Mouse (Mus musculus): ENCODE data around the gene A730015C16Rik. TPM values are rescaled to one million over a fixed set of nuclear protein-coding genes. Genes with fewer than 3 reads are reported as not detected.

A730015C16Rik gene
- polyA plus RNA-seq, 1 experiment from 2014 or later: 0.71 TPM

- ATAC-seq (ENCODE audit: insufficient number of reproducible peaks, low FRiP score, low TSS enrichment, low read depth): no peak
Observed at GRCm38 (mm10) chr4:108866806-108867205, 18.4 kb upstream of the A730015C16Rik start.

GRCm38 (mm10) chr4:108847715-108848504 is 509 bp downstream of the A730015C16Rik start, which contains the start of gene Kti12:
Gene Kti12, plus strand, starts transcription at chr4:108847785.
- peak; percentile 85 for DNase-seq (ENCODE audit: low spot score)
- Histone ChIP-seq H3K9ac (ENCODE audit: low read length) (peak within 1 kb of the TSS; percentile 84), H3K27ac (replicated peaks; ENCODE audit: low read depth, low read length) (peak within 1 kb of the TSS; percentile 88), H3K27me3 (ENCODE audit: control insufficient read depth, insufficient read depth, low read length) (no peaks in the 10 kb centered on the region), H3K4me2 (ENCODE audit: low read depth, severe bottlenecking) (peak within 1 kb of the TSS; percentile 97), H3K36me3 (ENCODE audit: control insufficient read depth, insufficient read depth, low read length) (no peaks in the 10 kb centered on the region; the same call in 1 of the 2 replicates), H3K9me3 (ENCODE audit: control insufficient read depth, low read length) (no peaks in the 10 kb centered on the region), H3K4me3 (ENCODE audit: low read depth, low read length) (peak within 1 kb of the TSS; percentile 93), H3K4me1 (ENCODE audit: control insufficient read depth, insufficient read depth, low read length) (peaks cover 8% of the 10 kb centered on the region; the same call in 1 of the 2 replicates)
- peak; percentile 83 for ATAC-seq (ENCODE audit: insufficient number of reproducible peaks, low FRiP score, low TSS enrichment, low read depth)
- under 1% methylated on average over 77 of the region's 77 CpGs for whole genome bisulfite sequencing

More at GRCm38 (mm10) chr4:108866806-108867205, 18.4 kb upstream of the A730015C16Rik start:
- H3K4me1 ChIP-seq (ENCODE audit: control insufficient read depth, insufficient read depth, low read length): no peaks in the 10 kb centered on the region
- H3K27me3 ChIP-seq (ENCODE audit: control insufficient read depth, insufficient read depth, low read length): no peaks in the 10 kb centered on the region
- H3K27ac ChIP-seq (replicated peaks; ENCODE audit: low read depth, low read length): no peak overlapping the region
- no peaks in the 10 kb centered on the region for H3K36me3 ChIP-seq (ENCODE audit: control insufficient read depth, insufficient read depth, low read length)
- H3K4me3 ChIP-seq (ENCODE audit: low read depth, low read length): no peak overlapping the region
- no peak for DNase-seq (ENCODE audit: low spot score)
- H3K9ac ChIP-seq (ENCODE audit: low read length): no peak overlapping the region
- 87% methylated on average over 7 of the region's 7 CpGs for WGBS
- no peak overlapping the region for H3K4me2 ChIP-seq (ENCODE audit: low read depth, severe bottlenecking)
- no peaks in the 10 kb centered on the region for H3K9me3 ChIP-seq (ENCODE audit: control insufficient read depth, low read length)

- DNase-seq (ENCODE audit: low spot score) (no peak), ATAC-seq (ENCODE audit: insufficient number of reproducible peaks, low FRiP score, low TSS enrichment, low read depth) (no peak)
Observed at GRCm38 (mm10) chr4:108845824-108846569, 2.4 kb downstream of the A730015C16Rik start.

GRCm38 (mm10) chr4:108843336-108843735 is 5.1 kb downstream of the A730015C16Rik start:
- Histone ChIP-seq H3K36me3 (ENCODE audit: control insufficient read depth, insufficient read depth, low read length) (no peaks in the 10 kb centered on the region; the same call in 1 of the 2 replicates), H3K9ac (ENCODE audit: low read length) (no peak overlapping the region; the same call in 1 of the 2 replicates), H3K27me3 (ENCODE audit: control insufficient read depth, insufficient read depth, low read length) (no peaks in the 10 kb centered on the region), H3K4me2 (ENCODE audit: low read depth, severe bottlenecking) (no peak overlapping the region), H3K4me3 (ENCODE audit: low read depth, low read length) (no peak overlapping the region), H3K9me3 (ENCODE audit: control insufficient read depth, low read length) (no peaks in the 10 kb centered on the region), H3K4me1 (ENCODE audit: control insufficient read depth, insufficient read depth, low read length) (no peaks in the 10 kb centered on the region), H3K27ac (replicated peaks; ENCODE audit: low read depth, low read length) (no peak overlapping the region)
- ATAC-seq (ENCODE audit: insufficient number of reproducible peaks, low FRiP score, low TSS enrichment, low read depth) (no peak), DNase-seq (ENCODE audit: low spot score) (no peak)

More at GRCm38 (mm10) chr4:108845824-108846569, 2.4 kb downstream of the A730015C16Rik start:
- Histone ChIP-seq H3K36me3 (ENCODE audit: control insufficient read depth, insufficient read depth, low read length) (no peaks in the 10 kb centered on the region; the same call in 1 of the 2 replicates), H3K27ac (replicated peaks; ENCODE audit: low read depth, low read length) (no peak overlapping the region), H3K9ac (ENCODE audit: low read length) (no peak overlapping the region), H3K4me2 (ENCODE audit: low read depth, severe bottlenecking) (no peak overlapping the region), H3K27me3 (ENCODE audit: control insufficient read depth, insufficient read depth, low read length) (no peaks in the 10 kb centered on the region), H3K4me3 (ENCODE audit: low read depth, low read length) (no peak overlapping the region), H3K4me1 (ENCODE audit: control insufficient read depth, insufficient read depth, low read length) (peaks cover 8% of the 10 kb centered on the region; the same call in 1 of the 2 replicates), H3K9me3 (ENCODE audit: control insufficient read depth, low read length) (no peaks in the 10 kb centered on the region)
- WGBS: 91% methylated on average over 5 of the region's 5 CpGs

- Histone ChIP-seq H3K4me3 (ENCODE audit: low read depth, low read length) (no peak overlapping the region), H3K4me2 (ENCODE audit: low read depth, severe bottlenecking) (no peak overlapping the region), H3K9ac (ENCODE audit: low read length) (no peak overlapping the region), H3K27me3 (ENCODE audit: control insufficient read depth, insufficient read depth, low read length) (no peaks in the 10 kb centered on the region), H3K36me3 (ENCODE audit: control insufficient read depth, insufficient read depth, low read length) (no peaks in the 10 kb centered on the region; the same call in 1 of the 2 replicates), H3K4me1 (ENCODE audit: control insufficient read depth, insufficient read depth, low read length) (no peaks in the 10 kb centered on the region), H3K27ac (replicated peaks; ENCODE audit: low read depth, low read length) (no peak overlapping the region), H3K9me3 (ENCODE audit: control insufficient read depth, low read length) (no peaks in the 10 kb centered on the region)
- 89% methylated on average over 7 of the region's 7 CpGs for WGBS
- DNase-seq (ENCODE audit: low spot score) (no peak), ATAC-seq (ENCODE audit: insufficient number of reproducible peaks, low FRiP score, low TSS enrichment, low read depth) (no peak)
Observed at GRCm38 (mm10) chr4:108841920-108842578, 6.4 kb downstream of the A730015C16Rik start.

- no peaks in the 10 kb centered on the region for H3K27me3 ChIP-seq (ENCODE audit: control insufficient read depth, insufficient read depth, low read length)
- WGBS: 89% methylated on average over 4 of the region's 4 CpGs
- H3K4me2 ChIP-seq (ENCODE audit: low read depth, severe bottlenecking): no peak overlapping the region
- H3K4me1 ChIP-seq (ENCODE audit: control insufficient read depth, insufficient read depth, low read length): peaks cover 4% of the 10 kb centered on the region; the same call in 1 of the 2 replicates
- no peak for DNase-seq (ENCODE audit: low spot score)
- no peak for ATAC-seq (ENCODE audit: insufficient number of reproducible peaks, low FRiP score, low TSS enrichment, low read depth)
- no peaks in the 10 kb centered on the region; the same call in 1 of the 2 replicates for H3K36me3 ChIP-seq (ENCODE audit: control insufficient read depth, insufficient read depth, low read length)
- H3K9me3 ChIP-seq (ENCODE audit: control insufficient read depth, low read length): no peaks in the 10 kb centered on the region
- H3K27ac ChIP-seq (replicated peaks; ENCODE audit: low read depth, low read length): no peak overlapping the region
- H3K9ac ChIP-seq (ENCODE audit: low read length): no peak overlapping the region
- no peak overlapping the region for H3K4me3 ChIP-seq (ENCODE audit: low read depth, low read length)
Observed at GRCm38 (mm10) chr4:108838031-108838430, 10.4 kb downstream of the A730015C16Rik start.

- Histone ChIP-seq H3K27me3 (ENCODE audit: control insufficient read depth, insufficient read depth, low read length) (no peaks in the 10 kb centered on the region), H3K9me3 (ENCODE audit: control insufficient read depth, low read length) (no peaks in the 10 kb centered on the region), H3K36me3 (ENCODE audit: control insufficient read depth, insufficient read depth, low read length) (no peaks in the 10 kb centered on the region; the same call in 1 of the 2 replicates), H3K4me3 (ENCODE audit: low read depth, low read length) (peak overlapping the region; percentile 95), H3K9ac (ENCODE audit: low read length) (peak overlapping the region; percentile 94), H3K27ac (replicated peaks; ENCODE audit: low read depth, low read length) (no peak overlapping the region), H3K4me2 (ENCODE audit: low read depth, severe bottlenecking) (peak overlapping the region; percentile 85), H3K4me1 (ENCODE audit: control insufficient read depth, insufficient read depth, low read length) (peaks cover 8% of the 10 kb centered on the region)
- 67% methylated on average over 3 of the region's 3 CpGs for WGBS
- ATAC-seq (ENCODE audit: insufficient number of reproducible peaks, low FRiP score, low TSS enrichment, low read depth) (no peak), DNase-seq (ENCODE audit: low spot score) (no peak)
Observed at GRCm38 (mm10) chr4:108835496-108835895, 12.9 kb downstream of the A730015C16Rik start.

- DNase-seq (ENCODE audit: low spot score): peak; percentile 36
- peak overlapping the region; percentile 98 for H3K27ac ChIP-seq (replicated peaks; ENCODE audit: low read depth, low read length)
- ATAC-seq (ENCODE audit: insufficient number of reproducible peaks, low FRiP score, low TSS enrichment, low read depth): no peak
- peak overlapping the region; percentile 94 for H3K9ac ChIP-seq (ENCODE audit: low read length)
- under 1% methylated on average over 15 of the region's 15 CpGs for WGBS
- no peaks in the 10 kb centered on the region for H3K9me3 ChIP-seq (ENCODE audit: control insufficient read depth, low read length)
- H3K4me2 ChIP-seq (ENCODE audit: low read depth, severe bottlenecking): peak overlapping the region; percentile 85
- H3K36me3 ChIP-seq (ENCODE audit: control insufficient read depth, insufficient read depth, low read length): peaks cover 5% of the 10 kb centered on the region; the same call in 1 of the 2 replicates
- peak overlapping the region; percentile 95 for H3K4me3 ChIP-seq (ENCODE audit: low read depth, low read length)
- H3K4me1 ChIP-seq (ENCODE audit: control insufficient read depth, insufficient read depth, low read length): peaks cover 8% of the 10 kb centered on the region
- H3K27me3 ChIP-seq (ENCODE audit: control insufficient read depth, insufficient read depth, low read length): no peaks in the 10 kb centered on the region
Observed at GRCm38 (mm10) chr4:108834971-108835311, 13.5 kb downstream of the A730015C16Rik start.
